9 mouse cellular contexts compared by ENCODE assay signal in genomic region chr7:114203491-114204359, GRCm38 (mm10). TPM values are rescaled to one million over a fixed set of nuclear protein-coding genes. Genes with fewer than 3 reads are reported as not detected.
A peak's percentile ranks its signal among the peaks of the same experiment; 100 is the strongest.
DNase-seq lines count a peak whose midpoint lies in the region.
"Had no signal": no experiment of that assay in that cellular context is flagged by ENCODE, and none has a peak within 500 bp of the region (broad histone marks: within the 10 kb centered on the region; RNA-seq: fewer than 3 reads in every experiment).

No protein-coding gene starts in this region.

- peak; percentile 44 for DNase-seq in urinary bladder, postnatal 14 days (ENCODE audit: low spot score)
- DNase-seq in urinary bladder, adult 2 months (ENCODE audit: low spot score): no peak
- peak; percentile 63 for DNase-seq in kidney, adult 18-20 months
- peak; percentile 36 to 60 for DNase-seq in kidney, postnatal 4 days
- DNase-seq in frontal cortex, postnatal 10 days (ENCODE audit: low spot score in 2 of 2): no peak
- no peak for DNase-seq in cerebellum, adult 18-20 months
- DNase-seq in frontal cortex, postnatal 36 days (ENCODE audit: low spot score in 2 of 2): no peak
- DNase-seq: cerebellum, postnatal 36 days; thymus, postnatal 14 days had no signal

RNA-seq across cellular contexts. Expression of gene Copb1, which starts 50.8 kb away (rescaled TPM):
- polyA plus RNA-seq in urinary bladder, adult 2 months (2012; rRNA removed): 68.1 and 81.6 TPM in 2 replicates

Comparison
In these comparisons a context has a peak if more than half of its experiments do, and no peak if none do; other contexts are left out.
1. DNase-seq: peak in urinary bladder, postnatal 14 days (single experiment), kidney, adult 18-20 months (single experiment) and kidney, postnatal 4 days (2 of 2); none in urinary bladder, adult 2 months (single experiment), frontal cortex, postnatal 10 days (0 of 2), cerebellum, adult 18-20 months (0 of 2) and frontal cortex, postnatal 36 days (0 of 2).